Mouse (Mus musculus) right cerebral cortex, postnatal 10 days (tissue): ENCODE measurements around the gene Creb3l2.
"Not testable (repeated sequence)": the region's sequence is repeated elsewhere in the genome, so short reads cannot be mapped to it uniquely, and the experiment has no call there.

ENCODE experiments used
- DNase-seq, 2 experiments: peaks; one replicate each; pipeline ENCODE4 v3.0.0; 2021; ENCODE audit warnings: low spot score in 2 of 2

Gene Creb3l2

GRCm38 (mm10) chr6:37442041-37442667 is at the start of gene Creb3l2:
Creb3l2 (minus strand) TSS chr6:37442146.
- DNase-seq: peak; percentile 98 to 99

GRCm38 (mm10) chr6:37486502-37486901 is 44.6 kb upstream of the Creb3l2 start:
- DNase-seq: no peak

GRCm38 (mm10) chr6:37484588-37485070 is 42.7 kb upstream of the Creb3l2 start:
- peak in 1 of 2 experiments; percentile 43 for DNase-seq

GRCm38 (mm10) chr6:37483262-37483661 is 41.3 kb upstream of the Creb3l2 start:
- no peak for DNase-seq

- no peak for DNase-seq
Measured at GRCm38 (mm10) chr6:37481147-37481546, 39.2 kb upstream of the Creb3l2 start.

- no peak for DNase-seq
Measured at GRCm38 (mm10) chr6:37480008-37480407, 38.1 kb upstream of the Creb3l2 start.

- no peak for DNase-seq
Measured at GRCm38 (mm10) chr6:37478481-37478880, 36.5 kb upstream of the Creb3l2 start.

GRCm38 (mm10) chr6:37473674-37474342 is 31.9 kb upstream of the Creb3l2 start:
- DNase-seq: no peak

- DNase-seq: no peak
Measured at GRCm38 (mm10) chr6:37470216-37470615, 28.3 kb upstream of the Creb3l2 start.

- DNase-seq: no peak
Measured at GRCm38 (mm10) chr6:37465847-37466246, 23.9 kb upstream of the Creb3l2 start.

- DNase-seq: no peak
Measured at GRCm38 (mm10) chr6:37465356-37465755, 23.4 kb upstream of the Creb3l2 start.

GRCm38 (mm10) chr6:37464585-37464984 is 22.6 kb upstream of the Creb3l2 start:
- DNase-seq: no peak

GRCm38 (mm10) chr6:37463517-37464482 is 21.9 kb upstream of the Creb3l2 start:
- peak; percentile 61 to 82 for DNase-seq

GRCm38 (mm10) chr6:37460681-37461080 is 18.7 kb upstream of the Creb3l2 start:
- no peak for DNase-seq

GRCm38 (mm10) chr6:37459656-37460055 is 17.7 kb upstream of the Creb3l2 start:
- not testable (repeated sequence) for DNase-seq

GRCm38 (mm10) chr6:37457990-37458655 is 16.2 kb upstream of the Creb3l2 start:
- DNase-seq: no peak

GRCm38 (mm10) chr6:37455540-37455939 is 13.6 kb upstream of the Creb3l2 start:
- no peak for DNase-seq

GRCm38 (mm10) chr6:37453047-37453446 is 11.1 kb upstream of the Creb3l2 start:
- DNase-seq: no peak

GRCm38 (mm10) chr6:37451664-37452063 is 9.7 kb upstream of the Creb3l2 start:
- DNase-seq: no peak

- peak; percentile 73 to 82 for DNase-seq
Measured at GRCm38 (mm10) chr6:37447704-37448466, 5.9 kb upstream of the Creb3l2 start.

GRCm38 (mm10) chr6:37442781-37443180 is 835 bp upstream of the Creb3l2 start:
- no peak for DNase-seq
